Mouse (Mus musculus): ENCODE results near the gene Agps. TPM values are rescaled to one million over a fixed set of nuclear protein-coding genes. Genes with fewer than 3 reads are reported as not detected.

Gene Agps
- polyA plus RNA-seq, 1 experiment from 2014 or later = 26.2 TPM

- H3K9ac ChIP-seq (replicated peaks; ENCODE audit: low read depth, low read length) = no peak overlapping the region
- H3K4me1 ChIP-seq (replicated peaks; ENCODE audit: control insufficient read depth, insufficient read depth, low read length) = no peaks in the 10 kb centered on the region
- no peaks in the 10 kb centered on the region for H3K9me3 ChIP-seq (ENCODE audit: control insufficient read depth, low read length)
- H3K27me3 ChIP-seq (replicated peaks; ENCODE audit: control insufficient read depth, insufficient read depth, low read length) = no peaks in the 10 kb centered on the region
- H3K36me3 ChIP-seq (ENCODE audit: control insufficient read depth, insufficient read depth) = no peaks in the 10 kb centered on the region
- H3K4me3 ChIP-seq (replicated peaks; ENCODE audit: low read length) = no peak overlapping the region
- no peak for ATAC-seq
- H3K27ac ChIP-seq (ENCODE audit: low read length) = no peak overlapping the region
- H3K4me2 ChIP-seq (ENCODE audit: low read length) = no peak overlapping the region
- WGBS = 93% methylated on average over 6 of the region's 6 CpGs
These were observed 26.2 kb upstream of the Agps start for GRCm38 (mm10) chr2:75805767-75806166.

- H3K4me2 ChIP-seq (ENCODE audit: low read length) = no peak overlapping the region
- H3K4me3 ChIP-seq (replicated peaks; ENCODE audit: low read length) = no peak overlapping the region
- WGBS = 92% methylated on average over 3 of the region's 3 CpGs
- no peaks in the 10 kb centered on the region for H3K4me1 ChIP-seq (replicated peaks; ENCODE audit: control insufficient read depth, insufficient read depth, low read length)
- H3K27me3 ChIP-seq (replicated peaks; ENCODE audit: control insufficient read depth, insufficient read depth, low read length) = no peaks in the 10 kb centered on the region
- H3K36me3 ChIP-seq (ENCODE audit: control insufficient read depth, insufficient read depth) = no peaks in the 10 kb centered on the region
- H3K9me3 ChIP-seq (ENCODE audit: control insufficient read depth, low read length) = no peaks in the 10 kb centered on the region
- no peak for ATAC-seq
- H3K9ac ChIP-seq (replicated peaks; ENCODE audit: low read depth, low read length) = no peak overlapping the region
- no peak overlapping the region for H3K27ac ChIP-seq (ENCODE audit: low read length)
These were observed 25.1 kb upstream of the Agps start for GRCm38 (mm10) chr2:75806891-75807290.

- WGBS = 97% methylated on average over 5 of the region's 5 CpGs
These were observed 24.5 kb upstream of the Agps start for GRCm38 (mm10) chr2:75807460-75807859.

GRCm38 (mm10) chr2:75814880-75815279, 17.1 kb upstream of the Agps start:
- 83% methylated on average over 13 of the region's 13 CpGs for WGBS
- no peak for ATAC-seq
- H3K27ac ChIP-seq (ENCODE audit: low read length) = no peak overlapping the region
- no peaks in the 10 kb centered on the region for H3K27me3 ChIP-seq (replicated peaks; ENCODE audit: control insufficient read depth, insufficient read depth, low read length)
- no peak overlapping the region for H3K4me2 ChIP-seq (ENCODE audit: low read length)
- no peak overlapping the region for H3K9ac ChIP-seq (replicated peaks; ENCODE audit: low read depth, low read length)
- H3K4me1 ChIP-seq (replicated peaks; ENCODE audit: control insufficient read depth, insufficient read depth, low read length) = no peaks in the 10 kb centered on the region
- no peaks in the 10 kb centered on the region for H3K9me3 ChIP-seq (ENCODE audit: control insufficient read depth, low read length)
- no peaks in the 10 kb centered on the region for H3K36me3 ChIP-seq (ENCODE audit: control insufficient read depth, insufficient read depth)
- H3K4me3 ChIP-seq (replicated peaks; ENCODE audit: low read length) = no peak overlapping the region

More at GRCm38 (mm10) chr2:75807460-75807859, 24.5 kb upstream of the Agps start:
- Histone ChIP-seq H3K27me3 (replicated peaks; ENCODE audit: control insufficient read depth, insufficient read depth, low read length) (no peaks in the 10 kb centered on the region), H3K9me3 (ENCODE audit: control insufficient read depth, low read length) (no peaks in the 10 kb centered on the region), H3K27ac (ENCODE audit: low read length) (no peak overlapping the region), H3K4me2 (ENCODE audit: low read length) (no peak overlapping the region), H3K36me3 (ENCODE audit: control insufficient read depth, insufficient read depth) (no peaks in the 10 kb centered on the region), H3K4me3 (replicated peaks; ENCODE audit: low read length) (no peak overlapping the region), H3K4me1 (replicated peaks; ENCODE audit: control insufficient read depth, insufficient read depth, low read length) (no peaks in the 10 kb centered on the region), H3K9ac (replicated peaks; ENCODE audit: low read depth, low read length) (no peak overlapping the region)
- no peak for ATAC-seq

- Histone ChIP-seq H3K4me3 (replicated peaks; ENCODE audit: low read length) (no peak overlapping the region), H3K27ac (ENCODE audit: low read length) (no peak overlapping the region), H3K4me1 (replicated peaks; ENCODE audit: control insufficient read depth, insufficient read depth, low read length) (no peaks in the 10 kb centered on the region), H3K27me3 (replicated peaks; ENCODE audit: control insufficient read depth, insufficient read depth, low read length) (no peaks in the 10 kb centered on the region), H3K9ac (replicated peaks; ENCODE audit: low read depth, low read length) (no peak overlapping the region), H3K9me3 (ENCODE audit: control insufficient read depth, low read length) (no peaks in the 10 kb centered on the region), H3K4me2 (ENCODE audit: low read length) (no peak overlapping the region), H3K36me3 (ENCODE audit: control insufficient read depth, insufficient read depth) (no peaks in the 10 kb centered on the region)
- ATAC-seq = no peak
- WGBS = 86% methylated on average over 8 of the region's 8 CpGs
These were observed 16.5 kb upstream of the Agps start for GRCm38 (mm10) chr2:75815521-75815920.

GRCm38 (mm10) chr2:75816673-75817072, 15.3 kb upstream of the Agps start:
- no peaks in the 10 kb centered on the region for H3K36me3 ChIP-seq (ENCODE audit: control insufficient read depth, insufficient read depth)
- WGBS = 91% methylated on average over 6 of the region's 6 CpGs
- H3K4me2 ChIP-seq (ENCODE audit: low read length) = no peak overlapping the region
- ATAC-seq = no peak
- H3K4me3 ChIP-seq (replicated peaks; ENCODE audit: low read length) = no peak overlapping the region
- no peaks in the 10 kb centered on the region for H3K9me3 ChIP-seq (ENCODE audit: control insufficient read depth, low read length)
- H3K9ac ChIP-seq (replicated peaks; ENCODE audit: low read depth, low read length) = no peak overlapping the region
- H3K27ac ChIP-seq (ENCODE audit: low read length) = no peak overlapping the region
- no peaks in the 10 kb centered on the region for H3K27me3 ChIP-seq (replicated peaks; ENCODE audit: control insufficient read depth, insufficient read depth, low read length)
- no peaks in the 10 kb centered on the region for H3K4me1 ChIP-seq (replicated peaks; ENCODE audit: control insufficient read depth, insufficient read depth, low read length)

- no peak overlapping the region for H3K4me2 ChIP-seq (ENCODE audit: low read length)
- H3K4me1 ChIP-seq (replicated peaks; ENCODE audit: control insufficient read depth, insufficient read depth, low read length) = no peaks in the 10 kb centered on the region
- H3K27me3 ChIP-seq (replicated peaks; ENCODE audit: control insufficient read depth, insufficient read depth, low read length) = no peaks in the 10 kb centered on the region
- H3K4me3 ChIP-seq (replicated peaks; ENCODE audit: low read length) = no peak overlapping the region
- H3K27ac ChIP-seq (ENCODE audit: low read length) = no peak overlapping the region
- no peak overlapping the region for H3K9ac ChIP-seq (replicated peaks; ENCODE audit: low read depth, low read length)
- 88% methylated on average over 7 of the region's 7 CpGs for WGBS
- no peak for ATAC-seq
- H3K9me3 ChIP-seq (ENCODE audit: control insufficient read depth, low read length) = no peaks in the 10 kb centered on the region
- no peaks in the 10 kb centered on the region for H3K36me3 ChIP-seq (ENCODE audit: control insufficient read depth, insufficient read depth)
These were observed 13.3 kb upstream of the Agps start for GRCm38 (mm10) chr2:75818719-75819118.

GRCm38 (mm10) chr2:75819796-75820195, 12.2 kb upstream of the Agps start:
- WGBS = 91% methylated on average over 3 of the region's 3 CpGs

GRCm38 (mm10) chr2:75821971-75822751, 9.8 kb upstream of the Agps start:
- no peaks in the 10 kb centered on the region for H3K36me3 ChIP-seq (ENCODE audit: control insufficient read depth, insufficient read depth)
- H3K27me3 ChIP-seq (replicated peaks; ENCODE audit: control insufficient read depth, insufficient read depth, low read length) = no peaks in the 10 kb centered on the region
- no peak overlapping the region for H3K4me2 ChIP-seq (ENCODE audit: low read length)
- no peak for ATAC-seq
- WGBS = 91% methylated on average over 13 of the region's 13 CpGs
- H3K4me1 ChIP-seq (replicated peaks; ENCODE audit: control insufficient read depth, insufficient read depth, low read length) = no peaks in the 10 kb centered on the region
- H3K4me3 ChIP-seq (replicated peaks; ENCODE audit: low read length) = no peak overlapping the region
- no peaks in the 10 kb centered on the region for H3K9me3 ChIP-seq (ENCODE audit: control insufficient read depth, low read length)
- no peak overlapping the region for H3K27ac ChIP-seq (ENCODE audit: low read length)
- no peak overlapping the region for H3K9ac ChIP-seq (replicated peaks; ENCODE audit: low read depth, low read length)

More at GRCm38 (mm10) chr2:75819796-75820195, 12.2 kb upstream of the Agps start:
- Histone ChIP-seq H3K27me3 (replicated peaks; ENCODE audit: control insufficient read depth, insufficient read depth, low read length) (no peaks in the 10 kb centered on the region), H3K4me2 (ENCODE audit: low read length) (no peak overlapping the region), H3K9ac (replicated peaks; ENCODE audit: low read depth, low read length) (no peak overlapping the region), H3K4me1 (replicated peaks; ENCODE audit: control insufficient read depth, insufficient read depth, low read length) (no peaks in the 10 kb centered on the region), H3K9me3 (ENCODE audit: control insufficient read depth, low read length) (no peaks in the 10 kb centered on the region), H3K36me3 (ENCODE audit: control insufficient read depth, insufficient read depth) (no peaks in the 10 kb centered on the region), H3K4me3 (replicated peaks; ENCODE audit: low read length) (no peak overlapping the region), H3K27ac (ENCODE audit: low read length) (no peak overlapping the region)
- ATAC-seq = no peak
